Mouse (Mus musculus): ENCODE measurements around the gene Csk.

GRCm38 (mm10) chr9:57620674-57621073 lies 32.8 kb downstream of the Csk start, which contains the start of gene Lman1l:
- no peak for TF ChIP-seq CTCF (IDR thresholded peaks at IDR 0.05 in 2 of 3, conservative IDR thresholded peaks at IDR 0.05 in 1 of 3; ENCODE audit: control insufficient read depth in 1 of 3, insufficient read depth in 1 of 3, low read depth in 2 of 3, low read length in 3 of 3, poor library complexity in 1 of 3, severe bottlenecking in 1 of 3)
- no peak for TF ChIP-seq USF1 (IDR thresholded peaks at IDR 0.05; ENCODE audit: low read depth, low read length)
- no peak for TF ChIP-seq SIN3A (IDR thresholded peaks at IDR 0.05; ENCODE audit: low read length)

Data from MEL (cell line).